Mouse (Mus musculus) urinary bladder, postnatal 25 days (tissue): Measurements from ENCODE around the gene Gp6.
"Not testable (repeated sequence)": the region's sequence is repeated elsewhere in the genome, so short reads cannot be mapped to it uniquely, and the experiment has no call there.

ENCODE experiments used
- DNase-seq: peaks from one replicate; pipeline ENCODE4 v3.0.0; 2022; ENCODE audit warnings: low spot score

The Gp6 gene

GRCm38 (mm10) chr7:4397730-4398129, at the start of gene Gp6:
Gene Gp6 (minus strand): TSS chr7:4397744.
- DNase-seq: no peak

- no peak for DNase-seq
Measured at GRCm38 (mm10) chr7:4447138-4447537, 49.6 kb upstream of the Gp6 start.

- peak; percentile 73 for DNase-seq
Measured at GRCm38 (mm10) chr7:4445216-4445791, 47.8 kb upstream of the Gp6 start, which contains the start of gene Rdh13. Gene Rdh13 (minus strand): TSS chr7:4445649.

- no peak for DNase-seq
Measured at GRCm38 (mm10) chr7:4440549-4440948, 43.0 kb upstream of the Gp6 start.

GRCm38 (mm10) chr7:4437721-4438120, 40.2 kb upstream of the Gp6 start:
- no peak for DNase-seq

- DNase-seq: no peak
Measured at GRCm38 (mm10) chr7:4432026-4432425, 34.5 kb upstream of the Gp6 start.

- DNase-seq: peak; percentile 67
Measured at GRCm38 (mm10) chr7:4431548-4431947, 34.0 kb upstream of the Gp6 start.

- DNase-seq: no peak
Measured at GRCm38 (mm10) chr7:4430246-4430844, 32.8 kb upstream of the Gp6 start.

GRCm38 (mm10) chr7:4427161-4427912, 29.8 kb upstream of the Gp6 start:
- peak; percentile 71 for DNase-seq

GRCm38 (mm10) chr7:4420230-4420629, 22.7 kb upstream of the Gp6 start:
- DNase-seq: no peak

- no peak for DNase-seq
Measured at GRCm38 (mm10) chr7:4419681-4420080, 22.1 kb upstream of the Gp6 start.

GRCm38 (mm10) chr7:4412406-4412805, 14.9 kb upstream of the Gp6 start:
- not testable (repeated sequence) for DNase-seq

GRCm38 (mm10) chr7:4373521-4373920, 24.0 kb downstream of the Gp6 start:
- no peak for DNase-seq

GRCm38 (mm10) chr7:4337509-4337908, 60.0 kb downstream of the Gp6 start, which contains the start of gene Ncr1:
Gene Ncr1 (plus strand): TSS chr7:4337724.
- no peak for DNase-seq

GRCm38 (mm10) chr7:4323301-4323700, 74.2 kb downstream of the Gp6 start:
- no peak for DNase-seq
